Comparison of ENCODE assay signal across 8 mouse cellular contexts in genomic region chr5:100845485-100845847, GRCm38 (mm10). TPM values are rescaled to one million over a fixed set of nuclear protein-coding genes. Genes with fewer than 3 reads are reported as not detected.
A peak's percentile ranks its signal among the peaks of the same experiment; 100 is the strongest.
DNase-seq lines count a peak whose midpoint lies in the region; ATAC-seq and TF ChIP-seq lines count a peak whose summit lies in the region.

Gene Gpat3 (plus strand): TSS chr5:100845713.

- H3K9me3 ChIP-seq in erythroblast, embryonic 14.5 days (ENCODE audit: control insufficient read depth, low read length) = peaks cover 3% of the 10 kb centered on the region; the same call in 1 of the 2 replicates
- H3K9me3 ChIP-seq in forebrain, embryonic 11.5 days (ENCODE audit: control insufficient read depth, low read length) = no peaks in the 10 kb centered on the region
- H3K9me3 ChIP-seq in midbrain, embryonic 11.5 days (ENCODE audit: control insufficient read depth, low read length) = no peaks in the 10 kb centered on the region
- H3K9me3 ChIP-seq in stomach, postnatal 0 days (ENCODE audit: control insufficient read depth, low read length) = no peaks in the 10 kb centered on the region

- H3K27me3 ChIP-seq in erythroblast, embryonic 14.5 days (ENCODE audit: control insufficient read depth) = peaks cover 56% of the 10 kb centered on the region
- peaks cover 25% of the 10 kb centered on the region for H3K27me3 ChIP-seq in forebrain, embryonic 11.5 days (ENCODE audit: control insufficient read depth, insufficient read depth, low read length)
- H3K27me3 ChIP-seq in midbrain, embryonic 11.5 days (ENCODE audit: control insufficient read depth, insufficient read depth, low read length) = peaks cover 33% of the 10 kb centered on the region
- H3K27me3 ChIP-seq in stomach, postnatal 0 days (ENCODE audit: control insufficient read depth, insufficient read depth, low read length) = no peaks in the 10 kb centered on the region

- TF ChIP-seq EP300 in stomach, postnatal 0 days (optimal IDR thresholded peaks at IDR 0.05) = no peak

- H3K36me3 ChIP-seq in erythroblast, embryonic 14.5 days (ENCODE audit: control insufficient read depth) = no peaks in the 10 kb centered on the region
- no peaks in the 10 kb centered on the region for H3K36me3 ChIP-seq in forebrain, embryonic 11.5 days (ENCODE audit: control insufficient read depth, insufficient read depth, low read length)
- no peaks in the 10 kb centered on the region for H3K36me3 ChIP-seq in midbrain, embryonic 11.5 days (ENCODE audit: control insufficient read depth, insufficient read depth, low read length)
- H3K36me3 ChIP-seq in stomach, postnatal 0 days (ENCODE audit: control insufficient read depth, insufficient read depth, low read length) = no peaks in the 10 kb centered on the region

- H3K4me1 ChIP-seq in erythroblast, embryonic 14.5 days (ENCODE audit: control insufficient read depth) = peaks cover 10% of the 10 kb centered on the region
- peaks cover 5% of the 10 kb centered on the region; the same call in 1 of the 2 replicates for H3K4me1 ChIP-seq in forebrain, embryonic 11.5 days (replicated peaks; ENCODE audit: control insufficient read depth, insufficient read depth, low read length)
- H3K4me1 ChIP-seq in midbrain, embryonic 11.5 days (ENCODE audit: control insufficient read depth, insufficient read depth, low read length) = peaks cover 6% of the 10 kb centered on the region; the same call in 1 of the 2 replicates
- H3K4me1 ChIP-seq in stomach, postnatal 0 days (replicated peaks; ENCODE audit: control insufficient read depth, insufficient read depth) = no peaks in the 10 kb centered on the region; the same call in 1 of the 2 replicates

- H3K4me2 ChIP-seq in forebrain, embryonic 11.5 days (ENCODE audit: low read depth, low read length, severe bottlenecking) = peak within 1 kb of the TSS; percentile 99
- H3K4me2 ChIP-seq in midbrain, embryonic 11.5 days = peak within 1 kb of the TSS; percentile 100
- peak within 1 kb of the TSS; percentile 96 for H3K4me2 ChIP-seq in stomach, postnatal 0 days (replicated peaks; ENCODE audit: low read depth)

- ATAC-seq in erythroblast, adult 5-6 weeks (replicated peaks; ENCODE audit: low FRiP score, poor library complexity, severe bottlenecking) = no peak
- ATAC-seq in forebrain, embryonic 11.5 days (replicated peaks; ENCODE audit: low FRiP score) = no peak
- ATAC-seq in midbrain, embryonic 11.5 days (ENCODE audit: low FRiP score) = peak; percentile 4; the same call in 1 of the 2 replicates
- ATAC-seq in stomach, postnatal 0 days (ENCODE audit: low FRiP score, low TSS enrichment) = peak; percentile 27; the same call in 1 of the 2 replicates

- peak; percentile 69 for DNase-seq in adrenal gland, adult 2 months
- DNase-seq in forebrain, embryonic 11.5 days (ENCODE audit: low spot score) = peak; percentile 62
- peak; percentile 46 to 54 for DNase-seq in heart, postnatal 36 days
- DNase-seq in layer of hippocampus, postnatal 36 days = peak; percentile 7 to 10
- DNase-seq in midbrain, embryonic 11.5 days (ENCODE audit: low spot score, missing footprints) = peak; percentile 96
- peak; percentile 41 for DNase-seq in stomach, postnatal 0 days (ENCODE audit: low spot score)

- intact Hi-C loops in heart, postnatal 36 days (cut with DNase I) = loop anchor here (5.0 kb wide), 1 partner anchor 67 kb away; no protein-coding TSS in a partner anchor

- no peak for TF ChIP-seq CTCF in stomach, postnatal 0 days (IDR thresholded peaks at IDR 0.05; ENCODE audit: low read depth)

- H3K27ac ChIP-seq in forebrain, embryonic 11.5 days (ENCODE audit: low read depth, low read length) = no peak within 1 kb of the TSS
- no peak within 1 kb of the TSS for H3K27ac ChIP-seq in midbrain, embryonic 11.5 days (ENCODE audit: low read depth, low read length)
- H3K27ac ChIP-seq in stomach, postnatal 0 days (replicated peaks) = peak within 1 kb of the TSS; percentile 42

- peak within 1 kb of the TSS; percentile 54 for H3K4me3 ChIP-seq in erythroblast, embryonic 14.5 days (replicated peaks)
- peak within 1 kb of the TSS; percentile 62 for H3K4me3 ChIP-seq in forebrain, embryonic 11.5 days (ENCODE audit: low read depth, low read length)
- H3K4me3 ChIP-seq in midbrain, embryonic 11.5 days (ENCODE audit: low read depth, low read length) = peak within 1 kb of the TSS; percentile 59
- peak within 1 kb of the TSS; percentile 63 for H3K4me3 ChIP-seq in stomach, postnatal 0 days (ENCODE audit: low read depth, low read length)

- peak within 1 kb of the TSS; percentile 55 for H3K9ac ChIP-seq in forebrain, embryonic 11.5 days (ENCODE audit: low read length)
- H3K9ac ChIP-seq in midbrain, embryonic 11.5 days (ENCODE audit: low read length) = peak within 1 kb of the TSS; percentile 61
- peak within 1 kb of the TSS; percentile 70 for H3K9ac ChIP-seq in stomach, postnatal 0 days (ENCODE audit: low read length)

- under 1% methylated on average over 16 of the region's 16 CpGs for WGBS in forebrain, embryonic 11.5 days
- under 1% methylated on average over 16 of the region's 16 CpGs for WGBS in midbrain, embryonic 11.5 days
- WGBS in stomach, postnatal 0 days = under 1% methylated on average over 16 of the region's 16 CpGs

RNA-seq across cellular contexts. Expression of gene Gpat3, which starts in this region (rescaled TPM):
- polyA plus RNA-seq in erythroblast, embryonic 14.5 days (2012) = not detected in 2 replicates
- 0.58 TPM in 1 of 2 replicates, not detected in the other for total RNA-seq in erythroblast, adult 5-6 weeks (2015; ENCODE audit: low replicate concordance)
- total RNA-seq in erythroblast, adult 5-6 weeks (2017; ENCODE audit: low replicate concordance) = 0.56 and 1.0 TPM in 2 replicates
- 10 to 100 TPM; 10.5 to 37.6 TPM for total RNA-seq in adrenal gland, adult 2 months (2021)
- polyA plus RNA-seq in adrenal gland, adult 2 months (2012; rRNA removed) = 2.0 and 4.7 TPM in 2 replicates
- polyA plus RNA-seq in forebrain, embryonic 11.5 days (2014; fragmentation: Nextera tagmentation; extraction: Ambion mirVana) = 0.17 and 0.65 TPM in 2 replicates
- 10 to 100 TPM; 21.6 to 27.8 TPM for total RNA-seq in heart, postnatal 36 days (2021)
- total RNA-seq in layer of hippocampus, postnatal 36 days (2021) = 1 to 10 TPM; 1.6 to 2.2 TPM
- 0.07 and 0.37 TPM in 2 replicates for polyA plus RNA-seq in midbrain, embryonic 11.5 days (2014; fragmentation: Nextera tagmentation; extraction: Ambion mirVana)
- 6.4 and 6.7 TPM in 2 replicates for polyA plus RNA-seq in stomach, postnatal 0 days (2015; fragmentation: Nextera tagmentation; extraction: Ambion mirVana)

Comparison
In these comparisons a context has a peak if more than half of its experiments do, and no peak if none do; other contexts are left out.
1. Peak in DNase-seq, H3K4me3 ChIP-seq, H3K9ac ChIP-seq and H3K4me2 ChIP-seq in forebrain, embryonic 11.5 days; RNA of the gene not detected or under 1 TPM.
2. Peak in DNase-seq, ATAC-seq, H3K4me3 ChIP-seq, H3K9ac ChIP-seq and H3K4me2 ChIP-seq in midbrain, embryonic 11.5 days; RNA of the gene not detected or under 1 TPM.
3. DNase-seq: peak in every context shown above with its lines; median percentile 96 in midbrain, embryonic 11.5 days; 69 in adrenal gland, adult 2 months; 62 in forebrain, embryonic 11.5 days; 50 in heart, postnatal 36 days; 41 in stomach, postnatal 0 days; 8 in layer of hippocampus, postnatal 36 days.